Mouse (Mus musculus) liver, adult (tissue): ENCODE measurements at regions not wholly inside any gene's neighbourhood (a gene's known extent, or its start where the extent isn't known, plus 50 kb on each side); places are given as distances from the start of the nearest gene placed in this dataset.

Experiments used
- GATA4 ChIP-seq: IDR thresholded peaks from 2 replicates; pipeline ENCODE4 v1.6.1; 2014; ENCODE audit warnings: mild to moderate bottlenecking, low read length; ENCODE audit not compliant: insufficient replicate concordance

DNA sequence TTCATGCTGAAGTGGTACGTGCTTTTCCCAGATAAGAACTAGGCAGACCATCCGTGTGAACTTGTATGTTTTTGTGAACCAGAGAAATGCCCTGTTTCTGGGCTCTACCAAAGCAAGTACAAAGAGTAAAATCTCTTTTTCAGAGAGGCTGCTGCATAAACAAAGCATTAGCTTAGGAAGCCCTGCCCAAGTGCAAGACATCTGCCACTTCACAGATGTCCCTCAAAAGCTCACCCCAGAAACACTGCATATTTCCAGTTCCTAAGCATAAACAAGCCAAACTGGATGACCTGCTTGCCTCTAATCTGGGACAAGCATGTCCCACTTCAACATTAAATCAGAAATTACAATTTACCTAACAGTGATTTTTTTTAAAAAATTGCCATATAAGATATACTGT lies 556.7 kb downstream of the 1190002N15Rik start:
- TF ChIP-seq GATA4: no peak

DNA sequence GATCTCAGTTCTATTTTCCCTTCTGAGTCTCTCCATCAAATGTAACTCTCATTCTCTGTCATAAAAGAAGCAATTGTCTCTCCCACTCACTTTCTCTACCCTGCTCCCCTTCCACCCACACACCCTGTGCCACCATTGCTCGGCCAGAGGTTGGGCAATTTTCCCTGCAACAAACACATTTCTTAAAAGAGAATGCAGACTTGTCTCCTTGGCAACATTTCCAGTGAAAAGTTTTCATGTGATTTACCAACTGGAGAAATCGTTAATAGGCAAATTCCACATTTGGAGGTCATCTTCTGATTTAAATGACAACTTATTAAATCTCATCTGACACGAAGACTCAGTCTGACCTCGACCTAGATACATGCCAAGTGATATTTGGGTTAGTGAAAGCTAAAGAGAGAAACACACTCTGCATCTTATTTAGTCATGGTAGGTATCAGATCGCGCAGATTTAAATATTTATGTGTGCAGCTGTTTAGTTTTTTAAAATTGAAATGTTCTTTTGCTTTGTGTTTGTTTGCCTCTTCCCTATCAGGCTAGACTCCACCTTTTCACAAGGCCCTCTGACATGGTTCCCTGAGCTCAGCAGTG lies 568.1 kb downstream of the 1190002N15Rik start:
- no peak for TF ChIP-seq GATA4

DNA sequence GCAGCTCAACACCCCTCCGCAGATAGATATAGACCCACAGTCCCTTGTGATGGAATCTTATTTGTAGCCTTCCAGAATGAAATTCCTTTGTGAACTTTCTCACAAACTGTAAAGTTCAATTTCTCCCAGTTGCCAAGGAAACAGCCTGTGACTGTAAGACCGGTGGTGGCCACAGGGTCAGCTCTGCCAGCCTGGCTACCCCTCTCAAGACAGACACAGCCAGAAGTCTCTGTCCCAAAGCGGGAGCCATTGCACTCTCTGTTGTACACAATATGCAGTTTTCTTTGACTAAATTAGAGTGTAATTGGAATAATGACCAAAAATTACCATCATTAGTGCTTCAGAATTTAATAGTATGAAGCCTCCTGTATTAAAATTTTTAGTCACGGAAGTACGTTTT lies 568.8 kb downstream of the 1190002N15Rik start:
- TF ChIP-seq GATA4: no peak

DNA sequence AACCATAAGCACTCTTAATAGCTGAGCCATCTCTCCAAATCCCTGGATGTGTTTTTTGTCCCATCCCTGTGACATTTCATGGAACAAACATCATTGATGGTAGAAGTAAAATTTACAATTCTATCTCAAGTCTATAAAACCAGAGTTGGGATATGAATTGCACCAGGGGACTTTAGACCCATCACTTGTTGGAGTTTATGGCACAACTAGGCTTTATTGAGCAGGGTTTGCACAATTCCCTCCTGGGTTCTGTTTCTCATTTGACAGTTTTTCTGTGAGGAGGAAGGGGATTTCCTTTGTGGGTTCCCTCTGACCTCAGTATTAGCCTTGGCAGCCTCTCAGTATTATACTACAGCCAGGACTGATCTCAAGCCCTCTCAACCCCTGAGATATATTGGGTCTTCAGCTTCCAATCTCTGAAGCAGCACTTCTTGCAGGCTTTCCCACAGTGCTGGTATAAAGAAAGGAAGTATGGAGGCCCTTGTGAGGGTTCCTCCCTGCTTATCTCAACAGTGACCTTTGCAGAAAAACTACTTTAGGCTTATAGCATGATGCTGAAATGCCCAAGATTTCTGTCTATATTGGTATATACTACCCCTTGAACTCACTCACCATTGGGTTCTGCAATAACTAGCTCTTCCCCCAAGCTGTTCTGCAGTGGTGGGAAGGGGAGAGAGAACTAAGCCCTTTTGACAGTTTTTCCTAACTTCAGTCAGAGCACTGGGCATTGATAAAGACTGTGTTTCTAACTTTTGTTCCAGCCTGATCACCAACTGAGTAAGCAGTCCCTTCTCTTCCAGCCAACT lies 582.4 kb downstream of the 1190002N15Rik start:
- no peak for TF ChIP-seq GATA4

DNA sequence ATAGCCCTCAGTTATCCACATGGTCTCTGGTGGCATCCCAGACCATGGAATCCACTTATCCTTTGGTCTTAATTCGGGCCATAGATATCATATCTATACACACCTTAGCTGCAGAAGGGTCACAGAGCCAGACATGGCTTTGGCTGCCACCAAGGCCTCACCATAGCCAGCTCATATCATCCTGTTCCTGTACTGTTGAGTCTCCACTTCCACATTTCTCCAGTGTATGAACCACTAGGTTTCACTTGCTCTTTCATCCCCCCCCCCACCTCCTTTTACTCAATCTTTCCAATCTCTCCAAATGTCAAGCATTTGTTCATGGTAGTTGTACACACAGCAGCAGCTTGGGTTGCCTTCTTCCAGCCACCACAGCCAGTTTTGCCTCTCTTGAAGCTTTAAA lies 589.2 kb downstream of the 1190002N15Rik start:
- TF ChIP-seq GATA4: no peak

DNA sequence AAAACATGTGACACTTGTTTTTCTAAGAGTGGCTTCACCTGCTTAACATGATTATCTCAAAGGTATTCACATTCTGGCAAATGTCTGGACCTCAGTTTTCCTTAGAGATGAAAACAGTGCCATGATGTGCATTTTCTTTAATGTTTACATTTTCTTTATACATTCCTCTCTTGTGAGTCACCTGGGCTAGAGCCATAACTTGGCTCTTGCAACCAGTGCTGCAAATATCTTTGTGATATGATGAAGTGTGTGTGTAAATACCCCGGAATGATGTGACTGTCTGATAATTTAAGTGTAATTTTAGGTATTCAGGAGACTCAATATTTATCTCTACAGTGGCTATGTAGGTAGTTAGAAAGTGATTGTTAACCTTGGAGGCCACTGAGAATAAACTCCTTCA lies 590.8 kb downstream of the 1190002N15Rik start:
- TF ChIP-seq GATA4: no peak

DNA sequence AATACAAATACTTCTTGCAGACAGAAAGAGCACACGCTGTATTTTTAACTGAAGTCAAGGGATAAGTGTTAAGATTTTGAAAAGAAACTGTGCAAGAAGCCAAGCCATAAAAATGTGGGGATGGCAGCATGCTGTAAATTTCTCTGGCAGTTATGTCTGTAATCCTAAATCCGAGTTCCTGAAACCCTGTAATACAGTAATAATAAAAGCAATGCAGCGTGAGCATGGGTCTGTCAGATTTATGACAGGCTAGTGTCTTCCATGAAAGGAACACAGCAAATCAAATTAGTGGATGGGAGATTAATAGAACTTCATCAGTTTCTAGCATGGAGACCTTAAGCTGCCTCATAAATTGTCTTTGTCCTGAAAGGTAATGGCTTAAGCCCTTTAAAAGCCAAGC lies 597.7 kb downstream of the 1190002N15Rik start:
- TF ChIP-seq GATA4: no peak

DNA sequence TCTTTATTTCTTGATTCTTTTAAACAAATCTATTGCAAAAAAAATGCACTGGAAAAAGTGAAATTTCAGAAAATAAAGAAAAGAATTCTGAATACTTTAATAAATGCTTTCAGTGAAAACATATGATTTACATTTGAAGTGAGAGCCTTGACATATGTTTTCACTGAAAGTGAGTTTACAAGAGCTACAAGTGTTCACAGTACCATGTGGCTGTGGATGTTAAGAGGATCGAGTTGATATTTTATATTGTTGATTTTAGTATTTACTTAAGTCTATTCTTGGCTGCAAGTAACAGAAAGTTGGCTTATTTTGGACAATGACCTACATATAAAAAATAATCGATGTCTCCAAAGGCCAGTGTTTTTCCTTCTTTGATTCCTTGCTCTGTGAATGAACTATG lies 607.2 kb downstream of the 1190002N15Rik start:
- TF ChIP-seq GATA4: no peak

DNA sequence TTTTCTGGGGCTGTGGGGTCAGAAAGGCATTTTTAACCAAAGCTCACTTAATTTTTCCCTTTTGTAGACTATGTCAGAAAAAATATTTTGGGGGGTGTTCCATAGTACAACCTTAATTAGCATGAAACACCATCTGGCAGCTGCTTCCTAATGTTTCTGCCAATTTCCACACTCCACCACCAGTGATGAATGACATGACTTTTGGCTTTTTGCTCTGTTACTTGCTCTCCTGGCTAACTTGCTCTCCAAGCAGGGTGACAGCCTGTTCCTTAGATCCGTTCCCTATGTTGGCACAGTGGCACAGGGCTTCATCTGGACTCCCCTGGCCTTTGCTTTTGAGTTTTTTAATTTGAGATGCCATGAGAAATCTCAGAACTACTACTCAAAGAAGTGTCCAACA lies 648.6 kb downstream of the 1190002N15Rik start:
- no peak for TF ChIP-seq GATA4

DNA sequence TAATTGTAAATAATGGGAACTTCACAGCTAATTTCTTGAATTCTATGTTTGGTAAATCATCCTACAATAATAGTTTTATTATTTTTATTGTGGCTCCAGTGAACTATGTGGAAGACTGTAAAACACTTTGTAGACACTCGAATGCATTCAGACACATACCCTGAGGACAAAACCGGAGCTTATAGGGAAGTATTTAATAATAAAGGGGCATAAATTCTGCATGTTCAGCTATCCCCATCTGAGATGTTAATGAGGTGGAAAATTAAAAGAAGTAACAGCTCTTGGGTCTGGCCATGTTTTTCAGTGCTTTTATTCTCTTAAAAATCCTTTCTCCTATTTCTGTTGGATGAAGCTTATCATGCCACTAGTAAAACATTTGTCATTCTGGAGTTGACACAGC lies 657.8 kb downstream of the 1190002N15Rik start:
- TF ChIP-seq GATA4: no peak

DNA sequence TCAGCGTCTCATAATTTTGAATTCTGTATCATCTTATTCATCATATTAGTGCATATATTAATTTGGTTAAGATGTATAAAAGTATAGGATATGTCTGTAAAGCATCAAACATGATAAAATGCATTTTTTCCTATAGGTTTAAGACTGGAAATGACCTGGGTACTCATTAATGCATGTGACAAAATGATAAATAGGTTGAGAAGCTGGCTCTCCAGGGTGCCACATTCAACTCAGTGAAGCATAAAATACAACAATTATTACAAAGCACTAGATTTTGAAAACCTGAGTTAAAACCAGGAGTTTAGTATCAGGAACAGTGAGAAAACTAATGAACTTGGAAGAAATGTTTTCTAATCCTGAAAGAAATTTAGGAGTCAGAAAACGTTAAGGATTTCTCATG lies 658.3 kb downstream of the 1190002N15Rik start:
- TF ChIP-seq GATA4: no peak

DNA sequence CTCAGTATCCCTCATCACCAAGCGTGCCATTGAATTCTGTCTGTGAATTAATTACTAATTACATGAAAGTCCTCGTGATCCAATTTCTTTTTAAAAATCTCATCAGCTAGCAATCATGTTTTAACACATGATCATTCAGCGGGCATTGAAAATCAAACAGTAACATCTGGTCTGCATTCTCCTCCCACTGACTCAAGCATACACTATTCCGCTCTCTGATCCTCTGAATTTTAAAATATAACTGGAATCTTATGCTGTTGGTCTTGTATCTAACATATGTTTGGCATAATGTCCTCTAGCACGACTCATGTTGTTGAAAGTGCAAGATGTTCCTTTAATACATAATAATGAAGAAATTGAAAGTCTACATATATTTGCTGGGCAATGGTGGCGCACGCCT lies 667.1 kb downstream of the 1190002N15Rik start:
- no peak for TF ChIP-seq GATA4

DNA sequence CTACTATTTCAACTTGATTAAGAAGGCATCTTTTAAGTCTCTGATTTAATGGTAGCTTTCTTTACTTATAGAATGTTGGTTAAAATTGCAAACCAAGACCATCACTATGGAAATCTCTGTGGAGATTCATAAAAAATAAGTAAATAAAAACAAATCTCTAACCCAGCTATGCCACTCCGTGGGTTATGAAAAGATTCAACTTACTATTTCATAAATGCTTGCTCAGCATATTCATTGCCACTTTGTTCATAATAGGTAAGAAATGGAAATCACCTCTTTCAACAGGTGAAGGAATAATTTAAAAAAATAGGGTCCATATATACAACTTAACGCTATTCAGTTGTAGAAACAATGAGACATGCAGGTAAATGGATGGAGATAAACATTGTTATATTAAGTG lies 679.9 kb downstream of the 1190002N15Rik start:
- no peak for TF ChIP-seq GATA4

DNA sequence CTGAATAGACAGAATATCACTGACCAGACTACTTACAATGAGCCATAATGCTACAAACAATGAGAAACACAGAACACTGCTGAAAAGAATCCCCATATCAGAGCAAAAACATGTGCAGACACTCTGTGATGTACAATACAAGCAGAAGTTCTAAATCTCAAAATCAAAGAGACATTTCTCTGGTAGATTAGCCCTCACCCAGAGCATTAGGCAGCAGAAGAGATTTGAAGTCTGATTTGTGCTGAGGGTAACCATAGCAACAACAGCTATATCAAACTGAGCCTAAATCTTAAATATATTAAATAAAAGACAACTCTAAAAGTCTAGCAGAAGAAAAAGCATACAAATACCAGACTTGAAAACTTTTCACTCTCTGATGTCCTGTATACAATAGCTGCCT lies 691.5 kb downstream of the 1190002N15Rik start:
- TF ChIP-seq GATA4: no peak

DNA sequence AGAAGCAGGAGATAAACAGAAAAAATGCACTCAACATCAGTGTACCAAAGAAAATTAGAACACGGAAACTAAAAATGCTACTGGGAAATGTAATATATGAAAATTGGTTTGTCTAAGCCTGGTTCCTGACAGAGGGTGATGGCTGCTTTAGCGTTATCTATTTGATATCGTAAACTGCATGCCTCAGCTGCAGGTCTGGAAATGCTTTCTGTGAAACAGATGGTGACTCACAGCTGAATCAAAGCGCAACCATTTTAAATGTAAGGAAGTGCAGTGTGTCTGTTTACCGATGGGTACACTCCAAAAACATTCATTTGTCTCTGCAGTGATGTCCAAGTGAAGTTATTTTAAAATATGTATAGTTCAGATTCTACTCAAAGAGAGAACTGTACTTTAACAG lies 694.0 kb downstream of the 1190002N15Rik start:
- no peak for TF ChIP-seq GATA4
